Mouse (Mus musculus) cortical plate, adult 2 months (tissue): Measurements from ENCODE around the gene Otc.

Experiments used
- CTCF ChIP-seq: fragments of 200-500 bp; IDR thresholded peaks from 2 replicates; pipeline ENCODE4 v1.5.1; 2011; ENCODE audit warnings: mild to moderate bottlenecking, control low read depth, low read length; ENCODE audit not compliant: insufficient read depth; ENCODE audit errors: extremely low read depth
- POLR2A ChIP-seq: fragments of 200-500 bp; IDR thresholded peaks from 2 replicates; pipeline ENCODE4 v1.6.1; 2011; ENCODE audit warnings: mild to moderate bottlenecking, low read length, control low read depth; ENCODE audit not compliant: insufficient read depth; ENCODE audit errors: extremely low read depth

DNA sequence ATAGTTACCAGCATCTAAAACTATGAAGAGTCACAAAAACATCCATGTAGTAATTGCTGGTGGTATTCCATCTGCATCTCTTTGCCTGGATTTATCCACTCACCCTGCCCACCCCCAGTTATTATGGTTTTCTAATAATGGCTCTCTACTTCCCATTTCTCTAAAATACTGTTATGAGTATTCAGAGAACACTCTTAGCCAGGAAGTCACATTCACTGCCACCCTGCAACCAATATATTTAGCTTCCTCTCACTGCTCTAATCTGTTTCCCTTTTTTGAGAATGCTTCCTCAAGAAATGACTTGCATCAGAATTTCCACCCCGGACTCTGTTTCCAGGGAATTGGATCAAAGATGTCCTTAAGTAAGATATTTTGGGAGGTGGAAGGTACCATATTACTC lies 79.6 kb downstream of the Otc start:
- no peak for TF ChIP-seq CTCF
- TF ChIP-seq POLR2A = no peak
